Mouse (Mus musculus): ENCODE measurements at regions not wholly inside any gene's neighbourhood (a gene's known extent, or its start where the extent isn't known, plus 50 kb on each side); places are given as distances from the start of the nearest gene placed in this dataset.
"Not testable (repeated sequence)": the region's sequence is repeated elsewhere in the genome, so short reads cannot be mapped to it uniquely, and the experiment has no call there.

DNA sequence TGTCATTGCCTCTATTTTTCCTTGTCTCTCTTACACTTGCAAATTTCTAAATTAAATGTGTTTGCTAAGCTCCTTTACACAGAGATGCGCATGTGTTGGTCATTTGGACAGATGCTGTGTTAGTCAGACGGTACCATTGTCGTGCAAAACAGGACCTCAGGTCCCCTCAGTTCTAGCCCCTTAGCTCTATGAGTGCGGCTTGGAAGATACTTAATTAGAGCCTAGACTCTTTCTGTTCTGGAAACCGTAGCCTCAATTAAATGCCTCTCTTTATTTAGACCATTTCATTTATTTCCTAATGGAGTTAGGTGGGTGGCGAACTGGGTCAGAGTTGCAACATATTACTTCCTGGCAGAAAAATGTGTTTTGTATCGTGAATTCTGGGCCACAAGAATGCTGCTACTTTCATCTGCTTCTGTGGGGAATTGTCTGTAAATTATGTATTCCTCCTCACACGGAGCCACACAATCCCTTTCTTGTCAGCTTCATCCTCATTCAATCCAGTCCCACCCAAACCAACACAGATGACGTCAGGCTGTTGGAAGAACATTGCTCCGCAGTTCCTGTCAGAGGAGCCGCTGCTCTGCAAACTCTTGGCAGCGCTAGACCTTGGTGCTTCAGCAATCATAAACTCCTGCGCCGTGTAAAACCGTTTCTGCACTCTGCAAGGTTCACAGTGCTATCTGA, 345.4 kb upstream of the Nova1 start:
- DNase-seq (ENCODE audit: extremely low spot score in 1 of 2, low spot score in 1 of 2), result peak; percentile 8 to 21

- DNase-seq (ENCODE audit: extremely low spot score in 1 of 2, low spot score in 1 of 2), result no peak
Measured at GRCm38 (mm10) chr12:47163171-47163570, 344.4 kb upstream of the Nova1 start.

DNA sequence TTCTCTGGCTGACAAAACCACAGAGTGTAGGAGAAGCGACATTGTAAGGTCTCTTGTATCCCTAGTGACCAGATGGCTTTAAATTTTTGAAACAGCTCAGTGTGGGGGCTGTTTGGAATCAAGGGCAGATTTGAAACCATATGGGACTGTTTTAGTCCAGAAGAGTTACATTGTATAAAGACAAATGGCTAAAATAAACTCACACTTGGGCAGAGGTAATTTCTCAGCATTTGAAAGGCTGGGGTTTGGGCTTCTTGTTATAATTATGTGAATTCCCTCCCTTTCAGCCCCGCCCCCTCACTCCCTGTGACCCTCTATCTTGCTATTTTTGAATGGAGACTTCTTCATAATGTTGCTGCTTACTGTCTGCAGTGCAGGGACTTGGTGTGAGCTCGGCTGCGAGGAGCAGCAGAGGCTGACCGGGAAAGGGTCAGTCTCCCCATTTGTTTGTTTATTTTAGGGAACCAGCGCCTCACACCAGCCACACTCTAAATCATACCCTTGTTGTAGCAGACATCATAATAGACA, 344.0 kb upstream of the Nova1 start:
- peak in 1 of 2 experiments; percentile 6 for DNase-seq (ENCODE audit: extremely low spot score in 1 of 2, low spot score in 1 of 2)

DNA sequence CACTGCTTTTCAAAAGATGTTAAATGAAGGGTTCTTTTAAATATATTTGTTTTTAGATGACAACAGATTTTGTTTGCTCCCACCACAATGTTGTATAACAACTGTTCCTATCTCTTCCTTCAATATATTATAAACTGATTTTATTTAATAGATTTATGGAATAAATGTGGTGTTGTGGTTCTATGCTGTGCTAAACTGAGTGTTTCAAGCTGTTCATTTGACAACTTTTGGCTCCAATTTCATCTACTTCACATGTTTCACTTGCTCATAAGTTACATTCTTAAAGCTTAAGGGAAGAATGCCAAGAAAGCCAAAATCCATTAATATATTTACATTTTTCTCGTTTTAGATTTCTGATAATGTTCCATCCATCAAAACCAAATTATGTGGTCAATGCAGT, 341.9 kb upstream of the Nova1 start:
- no peak for DNase-seq (ENCODE audit: extremely low spot score in 1 of 2, low spot score in 1 of 2)

GRCm38 (mm10) chr12:47155916-47156315, 337.2 kb upstream of the Nova1 start:
- DNase-seq (ENCODE audit: extremely low spot score in 1 of 2, low spot score in 1 of 2), result not testable (repeated sequence)

GRCm38 (mm10) chr12:47140677-47141076, 321.9 kb upstream of the Nova1 start:
- DNase-seq (ENCODE audit: extremely low spot score in 1 of 2, low spot score in 1 of 2), result no peak

DNA sequence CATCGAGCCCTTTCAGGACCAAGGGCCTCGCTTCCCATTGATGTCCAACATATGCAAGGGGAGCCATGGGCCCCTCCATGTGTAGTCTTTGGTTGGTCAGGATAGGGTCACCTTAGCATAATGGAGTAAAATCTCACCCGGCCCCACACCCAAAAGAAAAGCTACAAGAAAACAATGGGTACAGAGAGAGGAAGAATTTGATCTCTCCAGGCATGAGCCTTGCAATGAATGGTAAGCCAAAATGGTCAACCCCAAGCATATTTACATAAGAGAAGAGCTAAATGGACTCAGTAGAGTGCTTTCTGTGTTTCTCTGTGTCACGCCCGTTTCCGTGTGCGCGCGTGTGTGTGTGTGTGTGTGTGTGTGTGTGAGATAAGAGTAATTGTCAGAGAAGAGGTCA, 311.1 kb upstream of the Nova1 start:
- DNase-seq (ENCODE audit: extremely low spot score in 1 of 2, low spot score in 1 of 2), result no peak

DNA sequence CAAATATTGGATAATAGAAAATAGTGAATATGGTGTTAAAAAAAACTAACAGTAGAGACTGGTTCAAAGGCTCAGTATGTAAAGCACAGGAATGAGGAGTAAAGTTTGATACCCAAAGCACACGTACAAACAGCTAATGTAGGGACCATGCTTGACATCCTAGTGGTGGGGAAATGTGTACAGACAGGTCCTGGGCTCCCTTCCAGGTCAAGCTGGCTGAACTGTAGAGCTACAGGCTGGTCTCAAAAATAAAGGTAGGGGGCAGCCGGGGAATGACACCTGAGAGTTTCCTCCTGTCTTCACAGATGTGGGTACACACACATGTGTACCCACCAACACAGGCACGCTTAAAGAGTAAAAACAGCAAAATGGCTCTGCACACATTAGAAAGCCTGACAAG, 309.9 kb upstream of the Nova1 start:
- DNase-seq (ENCODE audit: extremely low spot score in 1 of 2, low spot score in 1 of 2), result no peak

- DNase-seq (ENCODE audit: extremely low spot score in 1 of 2, low spot score in 1 of 2), result no peak
Measured at GRCm38 (mm10) chr12:47121426-47121825, 302.7 kb upstream of the Nova1 start.

- no peak for DNase-seq (ENCODE audit: extremely low spot score in 1 of 2, low spot score in 1 of 2)
Measured at GRCm38 (mm10) chr12:47117504-47117903, 298.8 kb upstream of the Nova1 start.

DNA sequence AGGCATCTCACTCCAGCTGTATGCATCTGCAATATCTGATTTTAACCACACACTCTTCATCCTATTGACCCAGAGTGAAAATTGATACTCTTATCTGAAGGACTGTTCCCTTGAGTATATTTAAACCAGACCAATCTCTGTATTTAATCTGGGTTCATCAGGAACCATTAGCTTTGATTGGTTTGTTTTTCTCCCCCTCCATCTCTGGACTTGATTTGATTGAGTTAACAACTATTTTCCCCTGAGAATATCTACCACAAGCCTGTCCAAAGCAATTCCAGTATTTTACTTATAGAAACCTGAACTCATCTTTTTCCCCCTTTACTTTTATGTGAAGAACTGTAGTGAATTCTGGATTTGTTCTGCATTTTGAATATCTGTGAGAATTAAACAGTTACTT, 270.5 kb upstream of the Nova1 start:
- DNase-seq (ENCODE audit: extremely low spot score in 1 of 2, low spot score in 1 of 2), result no peak

- no peak for DNase-seq (ENCODE audit: extremely low spot score in 1 of 2, low spot score in 1 of 2)
Measured at GRCm38 (mm10) chr12:47074961-47075360, 256.2 kb upstream of the Nova1 start.

- no peak for DNase-seq (ENCODE audit: extremely low spot score in 1 of 2, low spot score in 1 of 2)
Measured at GRCm38 (mm10) chr12:47052474-47052873, 233.7 kb upstream of the Nova1 start.

GRCm38 (mm10) chr12:47020810-47021348, 202.2 kb upstream of the Nova1 start:
- no peak for DNase-seq (ENCODE audit: extremely low spot score in 1 of 2, low spot score in 1 of 2)

- DNase-seq (ENCODE audit: extremely low spot score in 1 of 2, low spot score in 1 of 2), result no peak
Measured at GRCm38 (mm10) chr12:46992343-46992742, 173.6 kb upstream of the Nova1 start.

DNA sequence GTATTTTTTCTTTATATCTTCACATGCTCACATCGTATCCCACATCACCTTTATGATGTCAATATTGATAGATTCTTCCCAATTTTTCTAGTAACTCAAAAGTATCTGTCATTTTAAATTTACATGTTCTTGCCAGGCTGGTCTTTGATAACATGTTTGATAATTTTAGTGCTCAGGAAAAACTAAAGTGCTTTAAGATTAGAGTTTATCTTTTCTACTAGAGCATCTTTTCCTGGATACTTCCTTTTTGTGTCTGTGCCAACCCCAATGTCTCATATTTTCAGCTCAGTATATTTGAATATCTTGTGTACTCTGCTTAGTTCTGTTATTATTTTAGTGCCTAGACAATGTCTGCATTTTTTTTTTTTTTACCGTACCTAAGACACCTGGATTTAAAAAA, 170.2 kb upstream of the Nova1 start:
- DNase-seq (ENCODE audit: extremely low spot score in 1 of 2, low spot score in 1 of 2), result no peak

DNA sequence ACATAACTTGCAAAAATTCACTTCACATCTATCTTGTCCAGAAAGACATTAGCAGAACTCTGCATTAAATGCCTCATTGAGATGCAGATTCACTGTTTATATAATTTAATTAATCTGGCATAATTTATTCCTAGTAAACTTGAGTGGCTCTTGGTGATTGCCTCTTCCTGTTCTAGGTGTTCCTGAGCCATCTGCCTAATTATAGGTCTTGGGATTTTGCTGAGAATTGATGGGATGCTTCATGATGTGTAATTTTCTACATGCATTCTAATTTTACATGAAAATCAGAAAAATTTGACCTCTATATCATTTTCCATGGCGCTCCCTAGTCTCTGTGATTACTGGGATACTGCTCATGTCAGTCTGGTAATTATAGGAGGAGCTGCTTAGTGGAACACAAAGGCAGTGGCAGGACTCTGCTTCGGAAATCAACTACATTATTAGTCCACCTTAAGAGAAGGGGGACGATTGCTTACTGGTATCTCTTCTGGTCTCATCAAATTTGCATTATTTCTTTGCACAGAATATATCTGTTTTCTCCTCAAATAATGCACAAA, 131.6 kb upstream of the Nova1 start:
- DNase-seq (ENCODE audit: extremely low spot score in 1 of 2, low spot score in 1 of 2), result no peak

DNA sequence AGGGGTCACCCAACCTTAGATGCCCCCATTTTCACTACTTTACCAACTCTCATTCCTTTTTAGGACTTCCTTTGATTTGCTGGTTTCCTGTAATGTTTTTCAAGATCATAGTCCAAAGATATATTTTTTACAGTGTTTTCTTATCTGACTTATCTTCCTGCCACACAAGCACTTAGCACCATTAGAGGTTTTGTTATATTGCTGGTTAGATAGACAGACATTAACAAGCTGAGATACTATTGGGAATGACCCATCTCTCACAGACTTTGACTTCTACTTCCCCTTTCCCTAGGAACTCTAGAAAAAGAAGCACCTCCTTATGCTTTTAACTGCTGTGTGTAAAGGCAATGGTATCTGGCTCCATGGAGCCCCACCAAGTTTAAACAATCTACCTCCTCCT, 127.0 kb upstream of the Nova1 start:
- DNase-seq (ENCODE audit: extremely low spot score in 1 of 2, low spot score in 1 of 2), result no peak

DNA sequence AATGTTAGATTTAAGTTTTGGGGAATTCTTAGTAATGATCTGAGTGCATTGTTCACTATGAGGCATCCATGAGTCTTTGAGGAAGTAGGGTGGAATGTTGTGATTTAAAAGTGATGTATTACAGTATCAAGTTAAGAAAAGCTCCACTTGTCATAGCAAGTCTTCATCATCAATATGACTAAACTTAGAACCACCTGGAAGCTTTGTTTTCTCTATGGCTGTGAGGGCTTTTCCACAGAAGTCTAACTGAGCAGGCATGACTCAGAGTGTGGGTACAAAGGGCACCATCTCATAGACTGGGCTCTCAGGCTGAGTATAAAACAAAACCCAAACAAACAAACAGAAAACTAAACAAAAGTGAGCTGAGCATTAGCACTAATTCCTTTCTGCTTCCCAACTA, 112.4 kb upstream of the Nova1 start:
- no peak for DNase-seq (ENCODE audit: extremely low spot score in 1 of 2, low spot score in 1 of 2)

GRCm38 (mm10) chr12:46917286-46917685, 98.6 kb upstream of the Nova1 start:
- no peak for DNase-seq (ENCODE audit: extremely low spot score in 1 of 2, low spot score in 1 of 2)

- no peak for DNase-seq (ENCODE audit: extremely low spot score in 1 of 2, low spot score in 1 of 2)
Measured at GRCm38 (mm10) chr12:46878164-46878563, 59.4 kb upstream of the Nova1 start.

DNA sequence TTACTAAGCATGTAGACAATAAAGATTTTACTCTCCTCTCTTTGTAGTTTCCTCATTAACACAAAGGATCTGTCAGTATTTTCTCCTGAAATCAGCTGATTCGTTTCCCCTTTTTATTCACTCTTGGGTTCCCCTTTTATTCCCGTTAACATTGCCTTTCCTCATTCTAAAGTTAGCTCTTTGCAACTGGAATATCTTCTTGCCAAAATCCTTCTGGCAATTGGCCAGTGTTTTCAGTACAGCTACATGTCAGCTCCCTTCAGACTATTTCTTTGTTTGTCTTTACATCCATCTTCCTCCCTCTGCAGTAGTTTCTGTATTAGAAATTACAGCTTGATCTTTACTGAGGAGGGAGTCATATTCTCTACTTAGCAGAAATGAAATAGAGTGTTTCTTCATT, 51.4 kb upstream of the Nova1 start:
- DNase-seq (ENCODE audit: extremely low spot score in 1 of 2, low spot score in 1 of 2), result no peak

Data from layer of hippocampus, postnatal 25 days (tissue).